Mouse (Mus musculus): ENCODE measurements around the gene Bad. TPM values are rescaled to one million over a fixed set of nuclear protein-coding genes. Genes with fewer than 3 reads are reported as not detected.

The Bad gene
- polyA plus RNA-seq, 1 experiment: 59.1 TPM

DNA sequence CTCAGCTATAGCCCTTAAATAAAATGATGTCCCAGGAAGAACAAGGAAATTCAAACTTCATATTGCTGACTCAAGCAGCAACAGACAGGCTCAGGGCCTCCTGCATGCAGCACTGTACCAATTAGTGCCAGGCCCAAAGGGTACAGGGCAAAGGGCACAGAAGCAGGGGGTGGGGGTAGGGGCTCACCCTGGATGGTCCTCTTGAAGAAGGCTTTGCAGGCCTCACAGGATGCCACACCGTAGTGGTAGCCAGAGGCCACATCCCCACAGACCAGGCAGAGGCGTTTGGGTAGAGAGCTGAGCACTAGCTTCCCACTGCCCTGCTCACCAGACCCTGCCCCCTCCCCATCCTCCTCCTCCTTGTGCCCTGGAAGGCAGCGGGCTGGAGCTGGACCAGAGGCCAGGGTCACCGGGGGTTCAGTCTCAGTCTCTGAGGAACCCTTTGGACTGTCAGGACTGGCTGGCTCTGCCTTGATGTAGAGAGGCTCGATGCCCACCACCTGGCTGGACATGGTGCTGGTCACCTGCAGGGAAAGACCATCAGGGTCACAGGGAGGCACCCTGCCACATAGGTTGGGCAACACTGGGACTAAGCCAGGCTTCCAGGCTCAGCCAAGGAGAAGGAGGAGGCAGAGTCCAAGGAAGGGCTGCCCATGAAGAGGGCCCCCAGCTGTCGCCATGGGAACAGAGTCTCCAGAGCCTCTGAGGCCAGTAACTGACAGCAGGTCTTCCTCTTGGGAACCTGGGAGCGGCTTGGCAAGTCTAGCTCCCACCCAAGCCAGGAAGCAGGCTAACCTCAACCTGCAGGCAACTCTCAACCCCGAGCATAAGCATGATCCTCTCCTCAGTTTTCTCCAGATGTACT lies 21.6 kb upstream of the Bad start:
- Histone ChIP-seq H3K4me3 (ENCODE audit: control insufficient read depth, insufficient read depth, low read length) (no peak overlapping the region), H3K27me3 (ENCODE audit: control insufficient read depth, insufficient read depth, low read length) (peaks cover 6% of the 10 kb centered on the region; the same call in 1 of the 2 replicates), H3K27ac (ENCODE audit: control insufficient read depth, insufficient read depth, low read length) (no peak overlapping the region), H3K36me3 (ENCODE audit: control insufficient read depth, insufficient read depth, low read length) (no peaks in the 10 kb centered on the region), H3K4me1 (replicated peaks; ENCODE audit: control insufficient read depth, insufficient read depth, low read length) (peaks cover 24% of the 10 kb centered on the region)
- TF ChIP-seq POLR2A (IDR thresholded peaks at IDR 0.05; ENCODE audit: control insufficient read depth, extremely low read depth, insufficient read depth, low read length, poor library complexity) (no peak), CTCF (IDR thresholded peaks at IDR 0.05; ENCODE audit: borderline replicate concordance, control insufficient read depth, extremely low read depth, insufficient read depth, low read length, poor library complexity) (no peak)
- no peak for DNase-seq
- 72% methylated on average over 8 of the region's 8 CpGs for WGBS

DNA sequence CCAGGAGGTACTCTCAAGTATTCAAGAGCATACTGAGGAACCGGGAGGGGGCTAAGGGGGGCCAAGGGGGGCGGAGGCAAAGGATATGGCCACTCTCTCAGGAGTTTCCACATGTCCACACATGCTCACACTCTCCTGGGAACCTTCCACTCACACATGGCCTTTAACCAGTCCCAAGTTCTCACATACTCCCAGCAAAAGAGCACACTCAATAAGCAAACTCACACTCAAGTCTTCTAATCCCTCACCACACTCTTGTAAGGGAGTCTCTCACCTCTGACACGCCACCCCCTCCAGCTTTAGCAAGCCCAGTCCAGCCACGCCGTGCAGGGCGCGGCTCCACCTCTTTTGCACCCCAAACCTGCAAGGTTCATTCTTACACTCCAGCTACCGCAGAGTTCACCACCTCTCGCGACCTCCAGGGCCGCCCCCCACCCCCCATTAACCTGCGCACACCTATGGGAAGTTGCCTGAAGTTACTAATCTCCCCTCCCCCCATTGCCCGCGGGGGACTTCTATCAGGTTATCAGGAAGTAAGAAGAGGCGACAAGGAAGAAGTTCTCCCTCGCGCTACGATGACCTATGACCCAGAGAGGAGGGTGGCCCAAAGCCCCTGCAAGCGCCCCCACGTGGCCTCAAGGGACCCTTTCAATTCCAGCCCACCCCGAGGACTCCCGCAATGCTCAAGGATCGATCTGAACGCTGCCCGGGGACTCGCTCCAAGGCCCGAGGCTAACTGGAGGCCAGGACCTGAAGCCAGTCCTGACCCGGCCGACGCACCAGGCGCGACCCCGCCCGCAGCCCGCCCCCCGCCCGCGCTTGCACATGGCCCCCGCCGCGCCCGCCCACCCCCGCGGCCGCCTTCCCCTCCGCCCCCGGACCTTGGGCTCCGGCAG lies 20.7 kb upstream of the Bad start:
- TF ChIP-seq CTCF (IDR thresholded peaks at IDR 0.05; ENCODE audit: borderline replicate concordance, control insufficient read depth, extremely low read depth, insufficient read depth, low read length, poor library complexity) (no peak), POLR2A (IDR thresholded peaks at IDR 0.05; ENCODE audit: control insufficient read depth, extremely low read depth, insufficient read depth, low read length, poor library complexity) (no peak)
- 1% methylated on average over 48 of the region's 48 CpGs for WGBS
- Histone ChIP-seq H3K4me3 (ENCODE audit: control insufficient read depth, insufficient read depth, low read length) (peak overlapping the region; percentile 55), H3K36me3 (ENCODE audit: control insufficient read depth, insufficient read depth, low read length) (no peaks in the 10 kb centered on the region), H3K27me3 (ENCODE audit: control insufficient read depth, insufficient read depth, low read length) (peaks cover 15% of the 10 kb centered on the region; the same call in 1 of the 2 replicates), H3K4me1 (replicated peaks; ENCODE audit: control insufficient read depth, insufficient read depth, low read length) (peaks cover 30% of the 10 kb centered on the region), H3K27ac (ENCODE audit: control insufficient read depth, insufficient read depth, low read length) (no peak overlapping the region)
- peak; percentile 74 for DNase-seq

DNA sequence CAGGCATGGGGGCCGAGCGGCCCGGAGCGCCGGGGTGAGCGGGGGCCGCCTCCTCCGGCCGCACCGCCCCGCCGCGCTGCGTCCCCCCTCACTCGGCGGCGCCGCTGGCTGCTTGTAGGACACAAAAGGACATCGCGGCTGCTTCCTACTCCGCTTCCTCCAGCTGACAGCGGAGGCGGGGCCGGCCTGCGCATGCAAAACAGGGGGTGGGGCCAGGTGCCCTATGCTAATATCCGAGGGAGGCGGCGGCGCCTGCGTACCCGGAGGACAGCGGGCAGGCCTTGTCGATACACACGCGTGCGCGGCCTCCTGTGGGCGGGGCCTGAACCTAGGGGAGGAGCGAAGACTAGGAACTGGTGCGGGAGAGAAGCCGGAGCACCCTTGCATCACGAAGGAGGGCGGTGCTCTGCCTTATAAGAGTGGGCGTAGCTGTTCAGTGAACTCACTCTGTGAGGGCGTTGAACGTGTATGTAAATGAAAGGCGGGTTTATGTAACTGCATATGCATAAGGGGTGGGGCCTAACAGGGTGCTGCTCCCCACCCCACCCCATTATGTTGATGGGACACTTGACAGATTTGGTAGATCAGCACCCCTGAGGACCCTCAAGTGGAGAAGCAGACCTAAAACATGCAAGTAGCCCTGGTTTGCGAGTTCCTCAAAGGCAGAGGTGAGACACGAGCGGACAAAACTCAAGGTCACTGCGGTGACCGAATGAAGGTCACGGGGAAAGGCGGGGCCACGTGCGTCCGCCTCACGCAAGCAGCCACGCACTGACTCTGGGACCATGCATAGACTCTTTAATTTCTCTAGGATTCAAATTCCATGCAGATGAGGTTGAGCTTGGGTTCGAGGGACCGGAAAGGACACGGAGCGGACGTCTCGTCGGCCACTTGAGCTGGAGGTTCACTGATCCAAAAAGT lies 19.8 kb upstream of the Bad start, which contains the start of gene Esrra:
Gene Esrra, minus strand, starts transcription at position 167 of the 921 bp plus-strand sequence.
- TF ChIP-seq POLR2A (IDR thresholded peaks at IDR 0.05; ENCODE audit: control insufficient read depth, extremely low read depth, insufficient read depth, low read length, poor library complexity) (peak; percentile 86), CTCF (IDR thresholded peaks at IDR 0.05; ENCODE audit: borderline replicate concordance, control insufficient read depth, extremely low read depth, insufficient read depth, low read length, poor library complexity) (peak; percentile 74)
- Histone ChIP-seq H3K4me1 (replicated peaks; ENCODE audit: control insufficient read depth, insufficient read depth, low read length) (peaks cover 30% of the 10 kb centered on the region), H3K4me3 (ENCODE audit: control insufficient read depth, insufficient read depth, low read length) (peak within 1 kb of the TSS; percentile 55), H3K27me3 (ENCODE audit: control insufficient read depth, insufficient read depth, low read length) (peaks cover 16% of the 10 kb centered on the region; the same call in 1 of the 2 replicates), H3K27ac (ENCODE audit: control insufficient read depth, insufficient read depth, low read length) (no peak within 1 kb of the TSS), H3K36me3 (ENCODE audit: control insufficient read depth, insufficient read depth, low read length) (no peaks in the 10 kb centered on the region)
- DNase-seq: peak; percentile 100
- WGBS: under 1% methylated on average over 65 of the region's 66 CpGs

DNA sequence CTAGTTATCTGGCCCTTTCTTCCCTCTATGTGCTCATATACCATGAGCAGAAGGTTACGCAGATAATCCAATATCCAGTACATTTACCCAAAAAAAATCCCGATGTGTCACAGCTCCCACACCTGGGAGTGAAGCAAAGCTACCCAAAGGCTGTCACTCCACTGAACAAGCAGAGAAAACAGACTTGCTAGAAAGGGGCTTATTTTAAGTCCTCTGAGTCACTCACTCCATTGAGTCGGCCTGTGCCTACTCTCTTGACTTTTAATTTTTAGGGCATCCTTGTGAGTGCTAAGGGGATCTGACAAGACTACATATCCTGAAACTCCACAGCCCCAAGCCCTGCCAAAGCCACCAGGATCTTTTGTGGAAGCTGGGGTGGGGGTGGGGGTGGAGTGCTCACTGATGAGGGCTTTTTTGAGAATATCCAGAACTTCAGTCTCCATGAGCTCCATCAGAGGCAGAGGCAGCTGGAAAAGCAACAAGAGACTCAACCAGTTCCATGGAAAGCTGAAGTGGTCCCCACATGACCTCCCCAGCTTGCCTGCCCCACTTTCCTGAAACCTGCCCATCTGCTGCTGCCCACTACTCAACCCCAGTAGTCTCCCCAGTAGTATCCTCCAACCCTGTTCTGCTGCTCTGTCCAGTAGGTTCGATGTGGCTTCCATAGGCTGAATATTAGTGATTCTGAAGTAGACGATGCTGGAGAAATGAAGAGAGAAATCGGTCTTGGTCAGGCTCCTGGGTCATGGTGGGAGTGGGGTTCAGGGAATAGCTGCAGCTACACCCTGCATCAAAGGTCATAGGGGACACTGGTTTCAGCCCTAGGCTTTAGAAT lies 18.5 kb upstream of the Bad start:
- Histone ChIP-seq H3K27ac (ENCODE audit: control insufficient read depth, insufficient read depth, low read length) (no peak overlapping the region), H3K4me1 (replicated peaks; ENCODE audit: control insufficient read depth, insufficient read depth, low read length) (peaks cover 30% of the 10 kb centered on the region), H3K36me3 (ENCODE audit: control insufficient read depth, insufficient read depth, low read length) (no peaks in the 10 kb centered on the region), H3K27me3 (ENCODE audit: control insufficient read depth, insufficient read depth, low read length) (peaks cover 20% of the 10 kb centered on the region; the same call in 1 of the 2 replicates), H3K4me3 (ENCODE audit: control insufficient read depth, insufficient read depth, low read length) (no peak overlapping the region)
- DNase-seq: no peak
- 84% methylated on average over 6 of the region's 6 CpGs for WGBS
- TF ChIP-seq POLR2A (IDR thresholded peaks at IDR 0.05; ENCODE audit: control insufficient read depth, extremely low read depth, insufficient read depth, low read length, poor library complexity) (no peak), CTCF (IDR thresholded peaks at IDR 0.05; ENCODE audit: borderline replicate concordance, control insufficient read depth, extremely low read depth, insufficient read depth, low read length, poor library complexity) (no peak)

Data from thymus, adult 2 months (tissue).